Mouse (Mus musculus): ENCODE measurements at regions not wholly inside any gene's neighbourhood (a gene's known extent, or its start where the extent isn't known, plus 50 kb on each side); places are given as distances from the start of the nearest gene placed in this dataset.
"Not testable (repeated sequence)": the region's sequence is repeated elsewhere in the genome, so short reads cannot be mapped to it uniquely, and the experiment has no call there.

- no peaks in the 10 kb centered on the region for H3K27me3 ChIP-seq (ENCODE audit: control insufficient read depth, insufficient read depth, low read length)
- ATAC-seq (ENCODE audit: insufficient read depth, low FRiP score, low TSS enrichment) (no peak), DNase-seq (ENCODE audit: low spot score) (no peak)
- H3K4me2 ChIP-seq (ENCODE audit: low read depth) = no peak overlapping the region
- no peaks in the 10 kb centered on the region for H3K36me3 ChIP-seq (ENCODE audit: control insufficient read depth, insufficient read depth, low read length)
- H3K9ac ChIP-seq (ENCODE audit: low read length) = no peak overlapping the region
- 87% methylated on average over 6 of the region's 6 CpGs for WGBS
- H3K9me3 ChIP-seq (ENCODE audit: control insufficient read depth, low read length) = no peaks in the 10 kb centered on the region
- H3K4me1 ChIP-seq (ENCODE audit: control insufficient read depth, insufficient read depth, low read length) = no peaks in the 10 kb centered on the region
- H3K27ac ChIP-seq (ENCODE audit: low read depth, low read length) = no peak overlapping the region
- H3K4me3 ChIP-seq (ENCODE audit: low read depth, low read length) = no peak overlapping the region
Observed at GRCm38 (mm10) chr3:18751660-18752259, 803.5 kb downstream of the Cypt12 start.

GRCm38 (mm10) chr3:18764301-18765078, 816.3 kb downstream of the Cypt12 start:
- Histone ChIP-seq H3K27ac (ENCODE audit: low read depth, low read length) (no peak overlapping the region), H3K27me3 (ENCODE audit: control insufficient read depth, insufficient read depth, low read length) (no peaks in the 10 kb centered on the region), H3K4me2 (ENCODE audit: low read depth) (no peak overlapping the region), H3K9ac (ENCODE audit: low read length) (no peak overlapping the region), H3K9me3 (ENCODE audit: control insufficient read depth, low read length) (no peaks in the 10 kb centered on the region), H3K4me1 (ENCODE audit: control insufficient read depth, insufficient read depth, low read length) (no peaks in the 10 kb centered on the region), H3K36me3 (ENCODE audit: control insufficient read depth, insufficient read depth, low read length) (no peaks in the 10 kb centered on the region), H3K4me3 (ENCODE audit: low read depth, low read length) (no peak overlapping the region)
- WGBS = 93% methylated on average over 3 of the region's 3 CpGs
- DNase-seq (ENCODE audit: low spot score) (peak; percentile 18), ATAC-seq (ENCODE audit: insufficient read depth, low FRiP score, low TSS enrichment) (no peak)

DNA sequence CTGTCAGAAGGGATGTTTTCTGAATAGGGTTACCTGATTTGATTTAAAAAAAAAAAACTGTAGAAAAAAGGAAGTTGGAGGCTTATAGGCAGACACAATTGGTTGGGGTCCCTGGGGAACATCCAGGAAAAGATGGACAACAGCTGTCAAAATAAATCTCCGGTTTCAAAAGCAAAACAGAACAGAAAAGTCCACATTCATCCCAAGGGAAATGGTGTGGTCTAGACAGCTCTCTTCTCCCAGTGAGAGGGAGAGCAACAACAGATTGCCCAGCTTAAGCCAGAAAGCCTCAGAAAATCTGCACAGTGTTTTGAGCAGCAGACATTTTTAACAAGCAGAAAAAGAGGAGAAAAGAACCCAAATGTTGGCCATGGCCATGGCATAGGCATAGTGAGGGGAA, 830.3 kb downstream of the Cypt12 start:
- no peak overlapping the region for H3K4me2 ChIP-seq (ENCODE audit: low read depth)
- H3K27ac ChIP-seq (ENCODE audit: low read depth, low read length) = no peak overlapping the region
- no peaks in the 10 kb centered on the region for H3K4me1 ChIP-seq (ENCODE audit: control insufficient read depth, insufficient read depth, low read length)
- DNase-seq (ENCODE audit: low spot score) (peak; percentile 20), ATAC-seq (ENCODE audit: insufficient read depth, low FRiP score, low TSS enrichment) (no peak)
- H3K9me3 ChIP-seq (ENCODE audit: control insufficient read depth, low read length) = no peaks in the 10 kb centered on the region
- H3K4me3 ChIP-seq (ENCODE audit: low read depth, low read length) = no peak overlapping the region
- 62% methylated on average over 1 of the region's 1 CpGs for WGBS
- no peaks in the 10 kb centered on the region for H3K27me3 ChIP-seq (ENCODE audit: control insufficient read depth, insufficient read depth, low read length)
- H3K9ac ChIP-seq (ENCODE audit: low read length) = no peak overlapping the region
- H3K36me3 ChIP-seq (ENCODE audit: control insufficient read depth, insufficient read depth, low read length) = no peaks in the 10 kb centered on the region

GRCm38 (mm10) chr3:18787531-18788176, 839.4 kb downstream of the Cypt12 start:
- H3K27ac ChIP-seq (ENCODE audit: low read depth, low read length) = no peak overlapping the region
- H3K27me3 ChIP-seq (ENCODE audit: control insufficient read depth, insufficient read depth, low read length) = no peaks in the 10 kb centered on the region
- H3K36me3 ChIP-seq (ENCODE audit: control insufficient read depth, insufficient read depth, low read length) = no peaks in the 10 kb centered on the region
- no peak for ATAC-seq (ENCODE audit: insufficient read depth, low FRiP score, low TSS enrichment)
- no peaks in the 10 kb centered on the region for H3K4me1 ChIP-seq (ENCODE audit: control insufficient read depth, insufficient read depth, low read length)
- H3K4me2 ChIP-seq (ENCODE audit: low read depth) = no peak overlapping the region
- no peak overlapping the region for H3K4me3 ChIP-seq (ENCODE audit: low read depth, low read length)
- WGBS = 82% methylated on average over 8 of the region's 8 CpGs
- DNase-seq (ENCODE audit: low spot score) = no peak
- no peak overlapping the region for H3K9ac ChIP-seq (ENCODE audit: low read length)
- H3K9me3 ChIP-seq (ENCODE audit: control insufficient read depth, low read length) = no peaks in the 10 kb centered on the region

GRCm38 (mm10) chr3:18802794-18803193, 825.7 kb downstream of the 1700064H15Rik start:
- ATAC-seq (ENCODE audit: insufficient read depth, low FRiP score, low TSS enrichment) (no peak), DNase-seq (ENCODE audit: low spot score) (no peak)
- Histone ChIP-seq H3K4me2 (ENCODE audit: low read depth) (no peak overlapping the region), H3K4me3 (ENCODE audit: low read depth, low read length) (no peak overlapping the region), H3K36me3 (ENCODE audit: control insufficient read depth, insufficient read depth, low read length) (no peaks in the 10 kb centered on the region), H3K27me3 (ENCODE audit: control insufficient read depth, insufficient read depth, low read length) (no peaks in the 10 kb centered on the region), H3K4me1 (ENCODE audit: control insufficient read depth, insufficient read depth, low read length) (no peaks in the 10 kb centered on the region), H3K9ac (ENCODE audit: low read length) (no peak overlapping the region), H3K9me3 (ENCODE audit: control insufficient read depth, low read length) (no peaks in the 10 kb centered on the region), H3K27ac (ENCODE audit: low read depth, low read length) (no peak overlapping the region)
- WGBS = 76% methylated on average over 3 of the region's 3 CpGs

DNA sequence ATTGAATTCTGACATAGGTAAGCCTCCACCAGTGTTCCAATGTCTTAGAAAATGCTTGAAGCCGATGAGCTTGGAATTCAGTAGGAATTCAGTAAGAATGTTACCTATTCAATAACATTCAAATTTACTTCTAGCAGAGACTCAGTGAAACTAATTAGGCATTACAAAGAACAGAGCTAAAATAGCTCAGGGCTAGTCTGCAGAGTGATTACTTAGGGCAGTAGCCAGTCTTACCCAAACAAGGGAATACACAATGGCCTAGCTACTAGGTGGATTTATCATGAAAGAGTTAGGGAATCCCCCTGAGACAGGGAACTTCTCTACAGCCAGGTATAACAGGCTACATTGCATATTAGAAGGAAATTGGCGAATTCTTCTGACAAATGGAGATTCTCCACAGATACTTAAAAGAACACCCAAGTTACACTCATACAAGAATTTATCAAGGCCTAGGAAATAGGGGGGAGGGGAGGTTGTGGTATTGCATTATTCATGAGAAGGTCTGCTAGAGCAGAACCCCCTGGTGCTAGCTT, 799.6 kb downstream of the 1700064H15Rik start:
- H3K4me3 ChIP-seq (ENCODE audit: low read depth, low read length); H3K27ac ChIP-seq (ENCODE audit: low read depth, low read length); H3K27me3 ChIP-seq (ENCODE audit: control insufficient read depth, insufficient read depth, low read length); H3K9ac ChIP-seq (ENCODE audit: low read length); H3K36me3 ChIP-seq (ENCODE audit: control insufficient read depth, insufficient read depth, low read length); H3K9me3 ChIP-seq (ENCODE audit: control insufficient read depth, low read length); ATAC-seq (ENCODE audit: insufficient read depth, low FRiP score, low TSS enrichment); H3K4me2 ChIP-seq (ENCODE audit: low read depth); DNase-seq (ENCODE audit: low spot score); H3K4me1 ChIP-seq (ENCODE audit: control insufficient read depth, insufficient read depth, low read length): not testable (repeated sequence)
- 39% methylated on average over 2 of the region's 2 CpGs for WGBS

DNA sequence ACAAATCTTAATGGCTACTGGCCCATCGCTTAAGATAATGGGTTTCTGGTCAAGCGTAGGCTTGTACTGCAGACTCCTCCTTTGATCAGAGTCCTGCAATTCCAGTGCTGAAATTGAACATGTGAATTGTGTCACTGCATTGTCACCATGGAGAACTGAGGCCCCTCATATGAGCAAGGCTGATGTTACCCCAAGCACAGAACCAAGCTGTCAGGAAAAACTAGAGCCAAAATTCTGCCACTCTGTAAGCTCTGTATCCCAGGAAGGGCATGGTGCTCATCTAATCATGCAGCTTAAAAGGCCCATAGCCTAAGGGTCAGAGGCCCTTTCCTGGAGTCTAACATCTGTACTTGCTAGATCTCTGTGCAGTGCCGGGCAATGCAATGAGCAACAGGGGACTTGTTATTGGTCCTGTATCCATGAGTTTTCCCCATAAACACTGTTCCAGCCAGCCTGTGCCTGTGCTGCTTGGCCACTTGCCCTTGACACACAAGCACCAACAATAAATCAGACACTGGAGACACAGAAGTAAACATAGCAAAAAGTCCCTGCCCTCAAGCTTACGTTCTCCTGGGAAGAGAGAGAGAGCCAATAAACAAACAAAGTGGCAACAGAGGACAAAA, 760.2 kb downstream of the 1700064H15Rik start:
- Histone ChIP-seq H3K4me1 (ENCODE audit: control insufficient read depth, insufficient read depth, low read length) (no peaks in the 10 kb centered on the region), H3K27me3 (ENCODE audit: control insufficient read depth, insufficient read depth, low read length) (no peaks in the 10 kb centered on the region), H3K9me3 (ENCODE audit: control insufficient read depth, low read length) (no peaks in the 10 kb centered on the region), H3K36me3 (ENCODE audit: control insufficient read depth, insufficient read depth, low read length) (no peaks in the 10 kb centered on the region), H3K9ac (ENCODE audit: low read length) (no peak overlapping the region), H3K4me3 (ENCODE audit: low read depth, low read length) (no peak overlapping the region), H3K4me2 (ENCODE audit: low read depth) (no peak overlapping the region), H3K27ac (ENCODE audit: low read depth, low read length) (no peak overlapping the region)
- 59% methylated on average over 4 of the region's 4 CpGs for WGBS
- no peak for DNase-seq (ENCODE audit: low spot score)
- no peak for ATAC-seq (ENCODE audit: insufficient read depth, low FRiP score, low TSS enrichment)

DNA sequence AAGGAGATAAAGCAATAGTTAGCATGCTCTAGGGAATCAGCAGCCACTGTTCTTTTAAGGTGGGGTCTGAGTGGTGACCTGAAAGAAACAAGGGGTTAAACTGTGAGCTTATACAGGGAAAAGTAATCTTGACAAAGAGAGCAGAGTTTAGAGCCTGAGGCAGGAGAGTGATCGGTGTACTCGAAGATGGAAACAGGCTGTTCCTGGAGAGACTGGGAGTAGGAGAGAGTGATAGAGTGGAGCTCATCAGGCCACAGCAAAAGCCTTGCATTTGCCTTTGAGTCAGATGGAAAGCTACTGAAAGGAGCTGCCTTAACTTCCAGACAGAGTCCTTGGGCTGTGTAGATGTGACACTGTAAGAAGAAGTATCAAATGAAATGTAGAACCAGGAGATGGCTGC, 759.7 kb downstream of the 1700064H15Rik start:
- Histone ChIP-seq H3K4me2 (ENCODE audit: low read depth) (no peak overlapping the region), H3K4me1 (ENCODE audit: control insufficient read depth, insufficient read depth, low read length) (no peaks in the 10 kb centered on the region), H3K27ac (ENCODE audit: low read depth, low read length) (no peak overlapping the region), H3K4me3 (ENCODE audit: low read depth, low read length) (no peak overlapping the region), H3K27me3 (ENCODE audit: control insufficient read depth, insufficient read depth, low read length) (no peaks in the 10 kb centered on the region), H3K9me3 (ENCODE audit: control insufficient read depth, low read length) (no peaks in the 10 kb centered on the region), H3K9ac (ENCODE audit: low read length) (no peak overlapping the region), H3K36me3 (ENCODE audit: control insufficient read depth, insufficient read depth, low read length) (no peaks in the 10 kb centered on the region)
- DNase-seq (ENCODE audit: low spot score) (no peak), ATAC-seq (ENCODE audit: insufficient read depth, low FRiP score, low TSS enrichment) (no peak)
- WGBS = 51% methylated on average over 2 of the region's 2 CpGs

All from neural tube, embryonic 11.5 days (tissue).